Mouse (Mus musculus) liver, embryonic 16.5 days (tissue): ENCODE data around the gene Adam10. TPM values are rescaled to one million over a fixed set of nuclear protein-coding genes. Genes with fewer than 3 reads are reported as not detected.

Source experiments
- ATAC-seq: fragments of 200-750 bp; cut with Nextera tagmentation; 2 replicates; pipeline ENCODE4 v1.8.0; 2017; ENCODE audit warnings: low read depth, mild to moderate bottlenecking, moderate number of reproducible peaks, moderate library complexity
- H3K27ac ChIP-seq: fragments of 300-500 bp; sonication (generic); 2 replicates; pipeline ENCODE4 v1.5.1; 2014; ENCODE audit warnings: mild to moderate bottlenecking, low read length
- H3K27me3 ChIP-seq: fragments of 300-500 bp; sonication (generic); 2 replicates; pipeline ENCODE4 v1.6.1; 2014; ENCODE audit warnings: low read depth, low read length, mixed read lengths; ENCODE audit not compliant: control insufficient read depth, insufficient read depth
- H3K36me3 ChIP-seq: fragments of 300-500 bp; sonication (generic); 2 replicates; pipeline ENCODE4 v1.6.1; 2014; ENCODE audit warnings: mild to moderate bottlenecking; ENCODE audit not compliant: control insufficient read depth, insufficient read depth
- H3K4me1 ChIP-seq: fragments of 300-500 bp; sonication (generic); 2 replicates; pipeline ENCODE4 v1.6.1; 2014; ENCODE audit warnings: low read depth, low read length, mixed read lengths; ENCODE audit not compliant: control insufficient read depth
- H3K4me2 ChIP-seq: fragments of 300-500 bp; sonication (generic); 2 replicates; pipeline ENCODE4 v1.6.1; 2014; ENCODE audit warnings: low read depth, low read length, mixed read lengths
- H3K4me3 ChIP-seq: fragments of 300-500 bp; sonication (generic); 2 replicates; pipeline ENCODE4 v1.5.1; 2014; ENCODE audit warnings: low read depth, mild to moderate bottlenecking, low read length
- H3K9ac ChIP-seq: fragments of 300-500 bp; sonication (generic); 2 replicates; pipeline ENCODE4 v1.6.1; 2014; ENCODE audit warnings: low read depth, low read length
- H3K9me3 ChIP-seq: fragments of 300-500 bp; sonication (generic); replicated peaks from 2 replicates; pipeline ENCODE4 v1.6.1; 2016; ENCODE audit warnings: low read length; ENCODE audit not compliant: control insufficient read depth
- whole genome bisulfite sequencing: fragments of 180-500 bp; shearing (Covaris S2); extraction: QIAGEN DNeasy Blood & Tissue Kit; methylation state at CpG from one replicate; pipeline ENCODE4 v1.1.7; 2014; ENCODE audit not compliant: insufficient replicate concordance; 5-methylcytosine and 5-hydroxymethylcytosine counted together
- polyA plus RNA-seq: library from polyadenylated mRNA; unstranded; fragments of >200 nt; fragmentation: Nextera tagmentation; extraction: Ambion mirVana; gene quantifications from 2 replicates; pipeline ENCODE4 v1.2.1, GENCODE M21; 2015

The Adam10 gene
- polyA plus RNA-seq, 1 experiment from 2014 or later, result 66.1 TPM

- peak overlapping the region; percentile 81 for H3K4me2 ChIP-seq
- peak overlapping the region; percentile 80 for H3K4me3 ChIP-seq
- peaks cover 44% of the 10 kb centered on the region for H3K4me1 ChIP-seq
- peak overlapping the region; percentile 57; the same call in 1 of the 2 replicates for H3K27ac ChIP-seq
- no peaks in the 10 kb centered on the region for H3K9me3 ChIP-seq
- H3K36me3 ChIP-seq, result no peaks in the 10 kb centered on the region; the same call in 1 of the 2 replicates
- ATAC-seq, result no peak
- peak overlapping the region; percentile 68 for H3K9ac ChIP-seq
- WGBS, result 10% methylated on average over 1 of the region's 1 CpGs
- no peaks in the 10 kb centered on the region for H3K27me3 ChIP-seq
Observed at GRCm38 (mm10) chr9:70682202-70682601, 3.4 kb downstream of the Adam10 start.

- H3K4me2 ChIP-seq, result no peak overlapping the region
- peaks cover 54% of the 10 kb centered on the region for H3K4me1 ChIP-seq
- no peaks in the 10 kb centered on the region for H3K27me3 ChIP-seq
- H3K4me3 ChIP-seq, result no peak overlapping the region
- H3K36me3 ChIP-seq, result no peaks in the 10 kb centered on the region; the same call in 1 of the 2 replicates
- 0 out of 2 replicates have a peak overlapping the region, but pooled peaks have one; percentile 5 for H3K27ac ChIP-seq
- peak; percentile 61; the same call in 1 of the 2 replicates for ATAC-seq
- no peaks in the 10 kb centered on the region for H3K9me3 ChIP-seq
- 39% methylated on average over 2 of the region's 2 CpGs for WGBS
- H3K9ac ChIP-seq, result no peak overlapping the region
Observed at GRCm38 (mm10) chr9:70688301-70688968, 9.6 kb downstream of the Adam10 start.

- Histone ChIP-seq H3K4me3 (peak overlapping the region; percentile 13; the same call in 1 of the 2 replicates), H3K4me1 (peaks cover 59% of the 10 kb centered on the region), H3K9ac (0 out of 2 replicates have a peak overlapping the region, but pooled peaks have one; percentile 20), H3K27me3 (no peaks in the 10 kb centered on the region), H3K27ac (peak overlapping the region; percentile 41), H3K9me3 (no peaks in the 10 kb centered on the region), H3K36me3 (no peaks in the 10 kb centered on the region), H3K4me2 (peak overlapping the region; percentile 46)
- no peak for ATAC-seq
- WGBS, result 53% methylated on average over 3 of the region's 3 CpGs
Observed at GRCm38 (mm10) chr9:70689926-70690325, 11.1 kb downstream of the Adam10 start.

GRCm38 (mm10) chr9:70690579-70690978 lies 11.8 kb downstream of the Adam10 start:
- Histone ChIP-seq H3K27ac (no peak overlapping the region), H3K9me3 (no peaks in the 10 kb centered on the region), H3K27me3 (no peaks in the 10 kb centered on the region), H3K4me1 (peaks cover 57% of the 10 kb centered on the region), H3K4me2 (no peak overlapping the region), H3K4me3 (no peak overlapping the region), H3K9ac (no peak overlapping the region), H3K36me3 (no peaks in the 10 kb centered on the region)
- ATAC-seq, result no peak

GRCm38 (mm10) chr9:70691772-70692693 lies 13.2 kb downstream of the Adam10 start:
- Histone ChIP-seq H3K27ac (no peak overlapping the region), H3K4me2 (no peak overlapping the region), H3K4me3 (no peak overlapping the region), H3K36me3 (no peaks in the 10 kb centered on the region), H3K9ac (no peak overlapping the region), H3K9me3 (no peaks in the 10 kb centered on the region), H3K4me1 (peaks cover 53% of the 10 kb centered on the region), H3K27me3 (no peaks in the 10 kb centered on the region)
- ATAC-seq, result no peak
- WGBS, result 40% methylated on average over 2 of the region's 2 CpGs

GRCm38 (mm10) chr9:70695723-70696122 lies 16.9 kb downstream of the Adam10 start:
- Histone ChIP-seq H3K27ac (peak overlapping the region; percentile 21; the same call in 1 of the 2 replicates), H3K9me3 (no peaks in the 10 kb centered on the region), H3K4me2 (no peak overlapping the region), H3K36me3 (no peaks in the 10 kb centered on the region; the same call in 1 of the 2 replicates), H3K4me1 (peaks cover 48% of the 10 kb centered on the region), H3K9ac (no peak overlapping the region), H3K27me3 (no peaks in the 10 kb centered on the region), H3K4me3 (no peak overlapping the region)
- WGBS, result 55% methylated on average over 2 of the region's 2 CpGs
- peak; percentile 32; the same call in 1 of the 2 replicates for ATAC-seq

- no peak overlapping the region for H3K27ac ChIP-seq
- WGBS, result 10% methylated on average over 1 of the region's 1 CpGs
- ATAC-seq, result no peak
Observed at GRCm38 (mm10) chr9:70698090-70698489, 19.3 kb downstream of the Adam10 start.

GRCm38 (mm10) chr9:70703597-70704203 lies 24.9 kb downstream of the Adam10 start:
- ATAC-seq, result peak; percentile 95
- H3K9me3 ChIP-seq, result no peaks in the 10 kb centered on the region
- WGBS, result 44% methylated on average over 5 of the region's 5 CpGs
- H3K9ac ChIP-seq, result no peak overlapping the region
- H3K27me3 ChIP-seq, result no peaks in the 10 kb centered on the region
- H3K4me2 ChIP-seq, result peak overlapping the region; percentile 26; the same call in 1 of the 2 replicates
- no peak overlapping the region; the same call in 1 of the 2 replicates for H3K4me3 ChIP-seq
- H3K36me3 ChIP-seq, result peaks cover 25% of the 10 kb centered on the region
- peak overlapping the region; percentile 36 for H3K27ac ChIP-seq
- H3K4me1 ChIP-seq, result peaks cover 15% of the 10 kb centered on the region

More at GRCm38 (mm10) chr9:70698090-70698489, 19.3 kb downstream of the Adam10 start:
- Histone ChIP-seq H3K4me2 (no peak overlapping the region), H3K9ac (no peak overlapping the region), H3K27me3 (no peaks in the 10 kb centered on the region), H3K4me1 (peaks cover 44% of the 10 kb centered on the region), H3K4me3 (no peak overlapping the region), H3K36me3 (no peaks in the 10 kb centered on the region; the same call in 1 of the 2 replicates), H3K9me3 (no peaks in the 10 kb centered on the region)
